Mouse (Mus musculus) heart, postnatal 0 days (tissue): ENCODE measurements around the gene Actn3.

Experiments
- CTCF ChIP-seq: IDR thresholded peaks from 2 replicates; pipeline ENCODE4 v1.5.1; 2016; ENCODE audit warnings: antibody characterized with exemption, control low read depth, low read depth
- EP300 ChIP-seq: IDR thresholded peaks from 2 replicates; pipeline ENCODE4 v1.6.1; 2016; ENCODE audit warnings: antibody characterized with exemption, low read depth

DNA sequence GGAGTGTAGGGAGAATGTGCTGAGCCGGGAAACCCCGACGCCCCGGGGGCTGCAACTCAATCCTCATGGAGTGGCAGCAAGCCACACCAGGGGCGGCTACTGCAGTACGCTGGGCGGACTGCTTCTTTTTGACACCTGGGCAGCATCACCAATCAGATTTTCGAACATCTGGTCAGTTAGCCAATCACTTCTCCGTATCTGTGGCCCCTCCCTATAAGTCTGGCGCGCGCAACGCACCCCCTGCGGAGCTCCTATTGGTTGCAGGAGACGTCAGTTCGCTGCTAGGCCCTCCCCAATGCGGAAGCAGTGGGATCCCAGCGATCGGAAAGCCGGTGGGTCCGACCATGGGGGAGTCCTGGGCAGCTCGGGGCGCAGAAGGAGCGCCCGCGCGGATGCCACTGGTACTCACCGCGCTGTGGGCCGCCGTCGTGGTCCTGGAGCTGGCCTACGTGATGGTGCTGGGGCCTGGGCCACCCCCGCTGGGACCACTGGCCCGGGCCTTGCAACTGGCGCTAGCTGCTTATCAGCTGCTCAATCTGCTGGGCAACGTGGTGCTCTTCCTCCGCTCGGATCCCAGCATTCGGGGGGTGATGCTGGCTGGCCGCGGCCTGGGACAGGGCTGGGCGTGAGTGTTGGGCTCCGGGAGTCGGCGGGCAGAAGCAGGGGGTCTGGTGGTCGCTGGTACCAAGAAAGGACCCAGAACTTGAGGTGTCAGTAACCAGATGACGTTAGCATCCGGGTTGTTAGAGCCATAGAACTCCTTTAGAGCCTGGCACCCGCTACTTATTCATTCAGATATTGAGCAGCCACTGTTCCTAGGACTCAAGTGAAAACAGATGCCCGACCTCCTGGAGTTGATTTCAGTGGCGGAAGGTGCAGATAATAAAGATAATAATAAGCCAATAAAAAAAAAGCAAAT, 955 bp upstream of the Actn3 start, which contains the start of gene Zdhhc24:
- no peak for TF ChIP-seq CTCF
- TF ChIP-seq EP300: no peak
